Mouse (Mus musculus): ENCODE data around the gene Hist2h2be. TPM values are rescaled to one million over a fixed set of nuclear protein-coding genes. Genes with fewer than 3 reads are reported as not detected.
A peak's percentile ranks its signal among the peaks of the same experiment; 100 is the strongest.
"Not testable (repeated sequence)": the region's sequence is repeated elsewhere in the genome, so short reads cannot be mapped to it uniquely, and the experiment has no call there.

The Hist2h2be gene
- polyA plus RNA-seq, 1 experiment from 2014 or later: 3.3 TPM

GRCm38 (mm10) chr3:96239949-96240798 is 19.3 kb downstream of the Hist2h2be start, which contains the start of gene Hist2h2aa2:
Hist2h2aa2 (minus strand) TSS chr3:96240276.
- 4% methylated on average over 29 of the region's 85 CpGs for whole genome bisulfite sequencing (ENCODE audit: insufficient replicate concordance)
- not testable (repeated sequence) for H3K27me3 ChIP-seq (ENCODE audit: control insufficient read depth, insufficient read depth, low read length); H3K36me3 ChIP-seq (ENCODE audit: control insufficient read depth, insufficient read depth, low read length); H3K9me3 ChIP-seq (replicated peaks; ENCODE audit: control insufficient read depth, low read length)
- peak within 1 kb of the TSS; percentile 59; the same call in 1 of the 2 replicates for H3K9ac ChIP-seq (ENCODE audit: low read depth, low read length)
- H3K27ac ChIP-seq (ENCODE audit: low read depth, low read length): peak within 1 kb of the TSS; percentile 87
- peaks cover 21% of the 10 kb centered on the region for H3K4me1 ChIP-seq (ENCODE audit: control insufficient read depth, insufficient read depth, low read length)
- H3K4me3 ChIP-seq (ENCODE audit: low read depth, low read length): peak within 1 kb of the TSS; percentile 32
- H3K4me2 ChIP-seq: peak within 1 kb of the TSS; percentile 54
- peak; percentile 81 for ATAC-seq (replicated peaks; ENCODE audit: insufficient number of reproducible peaks, low FRiP score, low TSS enrichment)

- peak overlapping the region; percentile 59; the same call in 1 of the 2 replicates for H3K9ac ChIP-seq (ENCODE audit: low read depth, low read length)
- H3K27ac ChIP-seq (ENCODE audit: low read depth, low read length): peak overlapping the region; percentile 87
- peaks cover 21% of the 10 kb centered on the region for H3K4me1 ChIP-seq (ENCODE audit: control insufficient read depth, insufficient read depth, low read length)
- peak overlapping the region; percentile 54 for H3K4me2 ChIP-seq
- H3K9me3 ChIP-seq (replicated peaks; ENCODE audit: control insufficient read depth, low read length): no peaks in the 10 kb centered on the region
- no peak for ATAC-seq (replicated peaks; ENCODE audit: insufficient number of reproducible peaks, low FRiP score, low TSS enrichment)
- WGBS (ENCODE audit: insufficient replicate concordance): 79% methylated on average over 9 of the region's 9 CpGs
- no peaks in the 10 kb centered on the region for H3K27me3 ChIP-seq (ENCODE audit: control insufficient read depth, insufficient read depth, low read length)
- H3K4me3 ChIP-seq (ENCODE audit: low read depth, low read length): peak overlapping the region; percentile 21
- H3K36me3 ChIP-seq (ENCODE audit: control insufficient read depth, insufficient read depth, low read length): no peaks in the 10 kb centered on the region
These were observed 19.9 kb downstream of the Hist2h2be start for GRCm38 (mm10) chr3:96240799-96241197.

- Histone ChIP-seq H3K9me3 (replicated peaks; ENCODE audit: control insufficient read depth, low read length) (no peaks in the 10 kb centered on the region), H3K4me2 (peak overlapping the region; percentile 66), H3K36me3 (ENCODE audit: control insufficient read depth, insufficient read depth, low read length) (no peaks in the 10 kb centered on the region), H3K4me3 (ENCODE audit: low read depth, low read length) (peak overlapping the region; percentile 45; the same call in 1 of the 2 replicates), H3K27ac (ENCODE audit: low read depth, low read length) (peak overlapping the region; percentile 94), H3K4me1 (ENCODE audit: control insufficient read depth, insufficient read depth, low read length) (peaks cover 17% of the 10 kb centered on the region), H3K27me3 (ENCODE audit: control insufficient read depth, insufficient read depth, low read length) (no peaks in the 10 kb centered on the region), H3K9ac (ENCODE audit: low read depth, low read length) (peak overlapping the region; percentile 79)
- ATAC-seq (replicated peaks; ENCODE audit: insufficient number of reproducible peaks, low FRiP score, low TSS enrichment): no peak
- 75% methylated on average over 7 of the region's 7 CpGs for WGBS (ENCODE audit: insufficient replicate concordance)
These were observed 23.1 kb downstream of the Hist2h2be start for GRCm38 (mm10) chr3:96243921-96244572.

GRCm38 (mm10) chr3:96245003-96245886 is 24.3 kb downstream of the Hist2h2be start, which contains the start of gene Hist2h2aa1:
Hist2h2aa1 (plus strand) TSS chr3:96245497.
- ATAC-seq (replicated peaks; ENCODE audit: insufficient number of reproducible peaks, low FRiP score, low TSS enrichment): peak; percentile 87
- under 1% methylated on average over 28 of the region's 88 CpGs for WGBS (ENCODE audit: insufficient replicate concordance)
- H3K9me3 ChIP-seq (replicated peaks; ENCODE audit: control insufficient read depth, low read length): not testable (repeated sequence)

GRCm38 (mm10) chr3:96246018-96246417 is 25.1 kb downstream of the Hist2h2be start:
- H3K9me3 ChIP-seq (replicated peaks; ENCODE audit: control insufficient read depth, low read length); H3K27me3 ChIP-seq (ENCODE audit: control insufficient read depth, insufficient read depth, low read length); H3K9ac ChIP-seq (ENCODE audit: low read depth, low read length); ATAC-seq (replicated peaks; ENCODE audit: insufficient number of reproducible peaks, low FRiP score, low TSS enrichment); H3K36me3 ChIP-seq (ENCODE audit: control insufficient read depth, insufficient read depth, low read length): not testable (repeated sequence)
- Histone ChIP-seq H3K4me3 (ENCODE audit: low read depth, low read length) (peak overlapping the region; percentile 25; the same call in 1 of the 2 replicates), H3K4me1 (ENCODE audit: control insufficient read depth, insufficient read depth, low read length) (peaks cover 14% of the 10 kb centered on the region), H3K4me2 (peak overlapping the region; percentile 41), H3K27ac (ENCODE audit: low read depth, low read length) (peak overlapping the region; percentile 62; the same call in 1 of the 2 replicates)
- WGBS (ENCODE audit: insufficient replicate concordance): 0% methylated on average over 10 of the region's 21 CpGs

More at GRCm38 (mm10) chr3:96245003-96245886, 24.3 kb downstream of the Hist2h2be start, which contains the start of gene Hist2h2aa1:
- H3K36me3 ChIP-seq (ENCODE audit: control insufficient read depth, insufficient read depth, low read length); H3K27me3 ChIP-seq (ENCODE audit: control insufficient read depth, insufficient read depth, low read length): not testable (repeated sequence)
- Histone ChIP-seq H3K4me3 (ENCODE audit: low read depth, low read length) (peak within 1 kb of the TSS; percentile 45), H3K27ac (ENCODE audit: low read depth, low read length) (peak within 1 kb of the TSS; percentile 94), H3K4me2 (peak within 1 kb of the TSS; percentile 66), H3K4me1 (ENCODE audit: control insufficient read depth, insufficient read depth, low read length) (peaks cover 17% of the 10 kb centered on the region), H3K9ac (ENCODE audit: low read depth, low read length) (peak within 1 kb of the TSS; percentile 79)

- Histone ChIP-seq H3K27ac (ENCODE audit: low read depth, low read length) (peak within 1 kb of the TSS; percentile 62), H3K9ac (ENCODE audit: low read depth, low read length) (peak within 1 kb of the TSS; percentile 66), H3K4me1 (ENCODE audit: control insufficient read depth, insufficient read depth, low read length) (peaks cover 14% of the 10 kb centered on the region), H3K4me3 (ENCODE audit: low read depth, low read length) (peak within 1 kb of the TSS; percentile 39), H3K4me2 (peak within 1 kb of the TSS; percentile 68)
- ATAC-seq (replicated peaks; ENCODE audit: insufficient number of reproducible peaks, low FRiP score, low TSS enrichment): peak; percentile 89
- H3K9me3 ChIP-seq (replicated peaks; ENCODE audit: control insufficient read depth, low read length); H3K36me3 ChIP-seq (ENCODE audit: control insufficient read depth, insufficient read depth, low read length); H3K27me3 ChIP-seq (ENCODE audit: control insufficient read depth, insufficient read depth, low read length): not testable (repeated sequence)
- 0% methylated on average over 1 of the region's 47 CpGs for WGBS (ENCODE audit: insufficient replicate concordance)
These were observed 25.5 kb downstream of the Hist2h2be start, which contains the start of gene Hist2h3c1 for GRCm38 (mm10) chr3:96246427-96246856. Hist2h3c1 (plus strand) TSS chr3:96246685.

- WGBS (ENCODE audit: insufficient replicate concordance): 3% methylated on average over 11 of the region's 11 CpGs
- ATAC-seq (replicated peaks; ENCODE audit: insufficient number of reproducible peaks, low FRiP score, low TSS enrichment): no peak
These were observed 26.6 kb downstream of the Hist2h2be start for GRCm38 (mm10) chr3:96247356-96248140.

More at GRCm38 (mm10) chr3:96247356-96248140, 26.6 kb downstream of the Hist2h2be start:
- H3K36me3 ChIP-seq (ENCODE audit: control insufficient read depth, insufficient read depth, low read length): no peaks in the 10 kb centered on the region
- no peaks in the 10 kb centered on the region for H3K9me3 ChIP-seq (replicated peaks; ENCODE audit: control insufficient read depth, low read length)
- H3K4me1 ChIP-seq (ENCODE audit: control insufficient read depth, insufficient read depth, low read length): peaks cover 14% of the 10 kb centered on the region
- peak overlapping the region; percentile 39 for H3K4me3 ChIP-seq (ENCODE audit: low read depth, low read length)
- peak overlapping the region; percentile 46 for H3K27ac ChIP-seq (ENCODE audit: low read depth, low read length)
- peak overlapping the region; percentile 66 for H3K9ac ChIP-seq (ENCODE audit: low read depth, low read length)
- no peaks in the 10 kb centered on the region for H3K27me3 ChIP-seq (ENCODE audit: control insufficient read depth, insufficient read depth, low read length)
- H3K4me2 ChIP-seq: peak overlapping the region; percentile 68

Measured in heart, embryonic 11.5 days (tissue).